Mouse (Mus musculus) G1E (cell line): ENCODE results near the gene Gm10197.

Experiments
- CTCF ChIP-seq: IDR thresholded peaks from 2 replicates; pipeline ENCODE4 v1.5.1; 2012; ENCODE audit warnings: low read depth, low read length, inconsistent platforms, mixed read lengths
- GATA2 ChIP-seq: IDR thresholded peaks from 2 replicates; pipeline ENCODE4 v1.6.1; 2012; ENCODE audit warnings: low read depth, low read length, inconsistent platforms, borderline replicate concordance
- POLR2AphosphoS5 ChIP-seq: IDR thresholded peaks from 2 replicates; pipeline ENCODE4 v1.6.1; 2012; ENCODE audit warnings: low read depth, low read length, inconsistent platforms; ENCODE audit not compliant: insufficient replicate concordance
- TAL1 ChIP-seq: conservative IDR thresholded peaks from 2 replicates; pipeline ENCODE4 v1.6.1; 2012; ENCODE audit warnings: low read depth, low read length, inconsistent platforms, mixed read lengths

- TF ChIP-seq CTCF (no peak), POLR2AphosphoS5 (no peak), GATA2 (no peak), TAL1 (no peak)
Measured at GRCm38 (mm10) chr19:53404219-53404836, 32.8 kb upstream of the Gm10197 start.
